Mouse (Mus musculus): ENCODE results near the gene Ddx19a.

DNA sequence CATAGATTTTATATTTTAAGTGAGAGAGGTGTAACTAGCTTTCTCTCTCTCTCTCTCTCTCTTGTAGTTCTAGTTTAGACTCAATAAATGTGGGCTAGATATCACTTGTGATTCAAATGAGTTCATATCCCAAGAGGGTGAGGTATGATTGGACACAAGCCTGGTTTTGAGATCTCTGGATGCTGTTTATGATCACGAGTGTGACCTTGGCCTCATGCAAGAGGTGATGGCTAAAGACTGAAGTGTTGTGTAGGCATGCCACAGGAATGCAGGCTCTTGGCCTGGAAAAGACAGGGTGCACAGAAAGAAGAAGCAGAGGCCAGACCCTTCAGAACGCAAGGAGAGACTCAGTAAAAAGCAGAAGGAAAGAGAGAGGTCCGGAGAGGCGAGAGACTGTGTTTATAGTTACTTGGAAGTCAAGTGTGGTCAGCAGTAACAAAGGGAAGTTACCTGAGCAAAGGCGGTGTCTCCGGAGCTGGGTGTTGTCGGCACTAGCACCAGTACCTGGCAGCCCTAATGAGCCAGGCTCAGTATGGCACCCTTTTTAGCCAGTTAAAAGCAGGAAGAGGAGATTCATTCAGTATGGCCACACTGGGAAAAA is 53.2 kb downstream of the Ddx19a start:
- no peak for TF ChIP-seq POLR2A (IDR thresholded peaks at IDR 0.05; ENCODE audit: low read depth, low read length)
- TF ChIP-seq CTCF (IDR thresholded peaks at IDR 0.05; ENCODE audit: borderline replicate concordance, insufficient read depth, low read length) = no peak
